Mouse (Mus musculus) adrenal gland (tissue): Measurements from ENCODE around the gene Dlg2.

Experiments
- intact Hi-C: fragments of 180-260 bp; cut with DNase I; formaldehyde crosslinking; loops from one replicate; pipeline ENCODE4 v1.15.1; 2025
- long read RNA-seq, 2 experiments: library from polyadenylated mRNA; unstranded; transcript quantifications; one replicate each; pipeline ENCODE4 v2.0.0; 2020; ENCODE audit warnings: borderline replicate concordance in 1 of 2; ENCODE audit not compliant: insufficient replicate concordance in 1 of 2

Dlg2 gene
- long read RNA-seq, experiment 1, partial matches to known transcripts = 11 of 53 reads
- long read RNA-seq, experiment 1, other reads (novel, unspliced or antisense) = 42 of 53 reads
- long read RNA-seq, experiment 2, partial matches to known transcripts = 12 of 45 reads
- long read RNA-seq, experiment 2, other reads (novel, unspliced or antisense) = 33 of 45 reads

DNA sequence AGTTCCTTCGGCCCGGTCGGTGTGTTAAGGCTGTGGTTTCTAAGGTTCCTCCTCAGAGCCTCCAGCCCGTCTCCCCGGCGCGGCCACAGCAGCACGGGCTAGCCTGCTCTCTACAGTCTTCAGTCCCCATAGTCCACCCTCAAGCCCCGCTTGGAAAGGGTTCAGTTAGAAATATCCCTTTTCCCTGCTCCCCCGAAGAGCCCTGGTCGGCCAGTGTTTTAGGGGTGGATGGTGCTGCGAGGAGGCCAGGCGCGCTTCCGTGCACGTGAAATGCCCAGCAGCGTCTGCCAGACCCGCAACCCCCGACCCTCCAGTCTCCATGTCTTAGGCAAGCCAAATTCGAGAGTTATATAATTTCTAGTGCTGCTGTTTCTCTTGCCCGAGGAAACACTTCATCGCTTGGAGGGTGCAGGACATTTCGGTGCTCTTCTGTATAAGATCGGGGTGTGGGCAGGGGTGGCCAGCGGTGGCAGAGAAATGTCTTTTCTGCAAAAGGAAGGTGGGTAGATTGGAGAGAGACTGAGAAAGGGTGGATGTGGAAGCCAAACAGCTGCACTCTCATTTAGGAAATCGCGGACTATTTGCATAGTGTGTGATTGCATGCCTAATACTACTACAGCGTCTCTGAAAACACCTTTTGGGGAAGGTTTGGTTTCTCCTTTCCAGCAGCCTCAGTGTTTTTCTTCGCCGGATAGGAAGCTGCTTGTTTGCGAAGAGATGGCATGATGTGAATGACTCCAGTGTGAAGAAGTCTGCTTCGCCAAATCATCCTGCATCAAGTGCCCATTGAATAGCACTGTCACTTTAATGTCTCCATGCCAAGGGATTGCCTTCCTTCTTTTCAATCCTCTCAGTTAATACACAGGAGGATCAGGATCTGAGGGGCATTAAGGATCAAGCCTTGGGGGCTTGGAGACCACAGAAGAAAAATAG is at the start of gene Dlg2:
Dlg2 (plus strand) TSS at position 360 of the 933 bp plus-strand sequence.
- intact Hi-C loops = no loop called here

DNA sequence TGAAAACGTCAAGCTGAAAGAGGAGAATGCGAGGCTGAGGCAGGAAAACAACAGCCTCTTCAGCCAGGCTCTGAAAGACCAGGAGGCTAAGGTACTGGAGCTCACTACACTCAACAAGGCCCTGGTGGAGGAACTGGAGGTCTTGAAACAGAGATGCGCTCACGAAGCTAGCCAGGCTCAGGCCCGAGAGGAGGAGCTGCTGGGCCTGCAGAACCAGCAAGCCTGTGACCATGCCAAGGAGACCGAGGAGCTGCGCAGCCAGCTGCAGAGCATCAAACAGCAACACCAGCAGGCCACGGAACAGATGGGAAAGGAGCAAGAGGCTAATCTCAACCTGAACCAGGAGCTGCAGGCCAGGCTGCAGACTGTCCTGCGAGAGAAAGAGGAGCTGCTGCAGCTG is 49.5 kb upstream of the Dlg2 start:
- intact Hi-C loops = loop anchor here (10.0 kb wide), 1 partner anchor 432 kb away; no protein-coding TSS in a partner anchor

DNA sequence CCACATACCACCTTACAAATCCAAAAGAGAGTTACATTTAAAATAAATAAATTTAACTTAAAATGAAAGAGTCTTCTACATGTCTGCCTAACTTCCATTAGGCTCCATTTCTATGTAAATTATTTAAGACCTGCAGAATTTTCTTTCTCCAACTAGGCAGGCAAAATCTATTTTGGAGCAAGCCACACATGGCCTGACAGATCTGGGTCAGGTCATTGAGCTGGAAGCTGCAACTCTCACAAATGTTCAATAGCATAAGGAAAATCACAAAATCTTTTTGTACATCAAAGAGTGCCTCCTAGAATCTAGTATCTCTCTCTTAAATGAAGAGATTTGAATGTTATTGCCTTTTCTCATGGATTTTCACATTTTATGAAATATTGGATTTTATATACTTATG is 44.3 kb upstream of the Dlg2 start:
- intact Hi-C loops = no loop called here

DNA sequence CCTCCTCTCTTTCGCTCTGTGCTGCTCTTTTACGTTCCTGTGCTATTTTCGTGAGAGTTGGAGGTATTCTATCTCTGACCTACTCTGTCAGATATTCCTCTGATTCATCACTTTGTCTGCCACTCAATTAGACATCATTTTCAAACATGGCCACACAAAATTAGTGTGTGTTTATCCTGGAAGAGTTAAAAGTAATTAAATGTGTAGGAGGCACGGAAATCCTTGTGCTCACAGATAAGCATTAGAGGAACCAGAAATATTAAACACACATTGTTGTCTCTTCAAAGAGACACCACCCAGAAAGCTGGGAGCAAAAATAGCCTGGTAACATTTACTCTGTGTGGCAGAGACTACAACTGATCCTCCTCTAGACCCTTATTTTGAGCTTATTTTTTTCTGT is 36.4 kb upstream of the Dlg2 start:
- intact Hi-C loops = no loop called here

DNA sequence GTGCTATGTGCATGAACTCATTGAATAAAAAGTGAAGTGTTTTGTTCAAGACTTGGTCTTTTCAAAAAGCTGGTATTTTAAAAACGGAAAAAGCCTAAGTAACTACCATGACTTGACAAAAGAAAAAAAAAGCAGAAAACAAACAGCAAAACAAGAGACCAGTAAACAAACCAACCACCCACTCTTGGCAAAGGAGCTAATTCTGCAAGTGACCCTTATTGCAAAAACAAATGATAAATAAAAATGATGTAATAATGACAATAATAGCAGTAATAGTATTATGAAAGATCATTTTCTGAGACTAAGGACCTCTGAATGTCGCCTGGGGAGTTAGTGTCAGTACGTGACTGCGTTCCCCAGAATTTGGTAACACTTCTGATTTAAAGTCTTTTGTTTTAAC is 34.4 kb upstream of the Dlg2 start:
- intact Hi-C loops = no loop called here

DNA sequence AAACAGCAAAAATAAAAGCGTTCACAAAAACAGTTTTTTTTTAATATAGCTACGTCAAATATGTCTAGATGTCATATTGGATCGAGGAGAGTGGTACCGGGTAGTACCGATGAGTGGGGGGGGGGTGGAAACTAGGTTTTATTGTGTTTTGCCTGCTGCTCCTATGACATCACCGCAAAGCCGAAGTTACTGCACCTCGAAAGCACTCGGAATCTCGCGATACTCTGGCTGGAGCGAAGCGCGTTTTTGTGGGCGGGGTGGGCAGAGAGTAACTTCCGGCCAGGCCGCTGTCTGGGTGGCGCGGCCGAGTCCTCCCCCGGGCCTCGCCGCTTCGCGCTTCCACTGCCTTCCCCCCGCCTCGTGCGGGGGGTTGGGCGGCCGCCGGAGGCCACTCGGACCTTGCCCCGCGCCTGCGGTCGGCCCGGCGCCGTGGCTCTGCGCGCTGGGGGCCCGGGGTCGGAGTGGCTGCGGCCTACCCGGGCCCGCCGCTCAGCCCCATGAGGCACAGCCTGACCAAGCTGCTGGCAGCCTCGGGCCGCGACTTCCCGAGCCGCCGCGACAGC is 33.9 kb upstream of the Dlg2 start, which contains the start of gene Crebzf:
Crebzf (plus strand) TSS at position 212 of the 563 bp plus-strand sequence.
- intact Hi-C loops = no loop called here

DNA sequence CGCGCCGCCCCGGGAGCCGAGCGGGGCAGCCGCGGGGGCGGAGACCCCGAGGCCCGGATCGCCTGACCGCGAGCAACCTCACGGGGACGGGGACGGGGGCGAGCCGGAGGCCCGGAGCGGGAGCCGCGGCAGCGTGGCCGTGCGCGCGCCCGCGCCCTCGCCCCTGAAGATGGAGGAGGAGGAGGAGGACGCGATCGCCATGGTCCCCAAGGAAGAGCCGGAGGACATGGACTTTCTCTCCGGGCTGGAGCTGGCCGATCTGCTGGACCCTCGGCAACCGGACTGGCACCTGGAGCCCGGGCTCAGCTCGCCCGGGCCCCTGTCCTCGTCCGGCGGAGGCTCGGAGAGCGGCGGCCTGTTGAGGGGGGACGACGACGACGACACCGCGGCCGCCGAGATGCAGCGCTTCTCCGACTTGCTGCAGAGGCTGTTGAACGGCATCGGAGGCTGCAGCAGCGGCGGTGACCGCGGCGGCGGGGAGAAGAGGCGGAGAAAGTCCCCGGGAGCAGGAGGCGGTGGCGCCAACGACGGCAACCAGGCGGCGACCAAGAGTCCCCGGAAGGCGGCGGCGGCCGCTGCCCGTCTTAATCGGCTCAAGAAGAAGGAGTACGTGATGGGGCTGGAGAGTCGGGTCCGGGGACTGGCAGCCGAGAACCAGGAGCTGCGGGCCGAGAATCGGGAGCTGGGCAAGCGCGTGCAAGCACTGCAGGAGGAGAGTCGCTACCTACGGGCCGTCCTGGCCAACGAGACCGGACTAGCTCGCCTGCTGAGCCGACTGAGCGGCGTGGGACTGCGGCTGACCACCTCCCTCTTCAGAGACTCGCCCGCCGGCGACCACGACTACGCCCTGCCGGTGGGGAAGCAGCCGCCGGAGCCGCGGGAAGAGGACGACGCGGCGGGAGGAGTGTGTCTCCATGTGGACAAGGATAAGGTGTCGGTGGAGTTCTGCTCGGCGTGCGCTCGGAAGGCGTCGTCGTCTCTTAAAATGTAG is 33.1 kb upstream of the Dlg2 start:
- intact Hi-C loops = no loop called here

DNA sequence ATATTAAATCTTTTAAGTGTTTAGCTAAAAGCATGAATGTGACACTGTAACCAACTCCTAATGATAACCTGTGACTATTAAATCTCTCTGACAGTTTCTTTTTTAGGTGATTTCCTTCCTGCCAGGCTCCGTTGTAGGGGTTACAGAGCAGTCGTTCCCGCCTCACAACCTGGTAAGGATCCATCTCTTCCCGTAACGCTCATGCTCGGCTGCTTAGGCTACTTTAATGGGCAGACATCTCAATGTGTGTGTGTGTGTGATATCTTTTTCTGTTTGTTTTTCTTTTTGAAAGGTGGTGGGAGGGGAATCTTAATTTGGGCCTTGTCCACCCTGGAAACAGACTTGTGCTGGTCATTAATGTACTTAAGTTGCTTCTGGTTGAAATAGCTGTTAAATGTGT is 32.3 kb upstream of the Dlg2 start:
- intact Hi-C loops = no loop called here

DNA sequence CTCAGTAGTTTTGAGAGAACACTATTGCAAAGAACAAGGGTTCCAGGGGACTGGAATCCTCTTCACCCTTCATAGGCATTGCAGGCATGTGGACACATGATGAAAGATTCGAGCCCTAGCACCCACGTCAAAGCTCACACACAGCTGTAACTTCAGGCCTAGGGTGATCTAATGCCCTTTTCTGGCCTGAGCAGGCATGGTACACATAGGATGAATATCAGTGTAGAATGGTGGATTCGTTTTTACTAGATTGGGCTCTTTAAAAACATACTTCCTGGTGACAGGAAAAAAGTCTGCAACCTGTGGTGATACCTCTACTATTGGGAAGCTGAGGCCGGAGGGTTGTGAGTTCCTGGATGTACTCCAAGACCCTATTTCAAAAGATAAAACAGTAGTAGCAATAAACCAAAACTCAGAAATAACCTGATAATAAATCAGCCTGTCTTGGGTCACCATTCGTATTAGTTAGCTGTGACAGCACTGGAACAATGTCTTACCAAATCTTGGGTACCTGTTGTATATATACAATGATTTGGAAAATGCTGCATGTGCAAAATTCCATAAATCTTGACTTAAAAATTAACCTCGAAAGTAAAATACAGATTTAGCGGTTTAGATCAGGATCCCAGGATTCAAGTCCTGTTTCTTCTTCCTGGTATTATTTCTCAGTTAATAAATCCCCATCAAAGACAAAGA is 20.2 kb upstream of the Dlg2 start:
- intact Hi-C loops = no loop called here

DNA sequence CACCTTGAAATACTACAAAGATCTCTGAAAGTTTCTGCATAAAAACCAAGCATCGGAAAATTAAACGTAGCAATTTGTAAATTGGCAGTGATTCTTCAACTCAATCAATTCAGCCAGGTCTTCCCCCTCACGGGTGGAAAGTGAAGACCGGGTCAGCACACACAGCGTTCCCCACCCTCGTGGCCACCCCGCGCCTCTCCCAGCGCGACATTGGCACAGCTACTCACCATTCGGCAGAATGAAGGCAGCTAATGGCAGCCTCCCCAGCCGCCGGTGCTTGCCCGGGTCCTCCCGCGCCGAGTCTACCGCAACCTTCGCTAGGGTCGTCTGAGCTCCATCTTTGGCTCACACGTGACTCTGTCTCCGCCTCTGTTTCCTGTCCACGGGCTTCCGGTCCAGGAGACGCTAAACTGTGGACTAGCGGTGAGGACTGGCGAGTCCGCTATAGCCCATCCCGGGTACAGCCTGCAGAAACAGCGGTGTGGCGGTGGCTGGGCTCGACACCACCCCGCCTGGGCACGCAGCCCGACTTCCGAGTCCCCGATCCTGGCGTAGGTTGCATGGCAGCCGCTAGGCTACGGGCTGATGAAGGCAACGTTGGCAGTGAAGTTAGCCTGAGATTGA is 19.5 kb upstream of the Dlg2 start, which contains the start of gene Tmem126a:
Tmem126a (minus strand) TSS at position 385 of the 624 bp plus-strand sequence.
- intact Hi-C loops = no loop called here

DNA sequence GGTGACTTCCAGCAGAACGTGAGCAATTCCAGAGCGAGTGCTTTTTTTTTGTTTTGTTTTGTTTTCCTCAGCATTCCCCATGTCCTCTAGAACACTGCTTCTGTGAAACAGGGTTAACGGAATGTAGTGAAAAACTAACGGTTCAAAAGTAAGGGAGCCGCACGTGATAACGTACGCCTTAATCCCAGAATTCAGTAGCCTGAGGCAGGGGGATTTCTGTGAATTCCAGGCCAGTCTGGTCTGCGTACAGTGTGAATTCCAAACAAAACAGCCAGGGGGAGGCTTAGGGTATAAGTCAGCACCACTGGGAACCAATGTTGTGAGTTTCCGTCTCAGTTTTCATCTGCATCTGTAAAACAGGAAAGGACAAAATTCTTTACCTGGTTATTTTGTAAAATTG is 19.0 kb upstream of the Dlg2 start:
- intact Hi-C loops = no loop called here

DNA sequence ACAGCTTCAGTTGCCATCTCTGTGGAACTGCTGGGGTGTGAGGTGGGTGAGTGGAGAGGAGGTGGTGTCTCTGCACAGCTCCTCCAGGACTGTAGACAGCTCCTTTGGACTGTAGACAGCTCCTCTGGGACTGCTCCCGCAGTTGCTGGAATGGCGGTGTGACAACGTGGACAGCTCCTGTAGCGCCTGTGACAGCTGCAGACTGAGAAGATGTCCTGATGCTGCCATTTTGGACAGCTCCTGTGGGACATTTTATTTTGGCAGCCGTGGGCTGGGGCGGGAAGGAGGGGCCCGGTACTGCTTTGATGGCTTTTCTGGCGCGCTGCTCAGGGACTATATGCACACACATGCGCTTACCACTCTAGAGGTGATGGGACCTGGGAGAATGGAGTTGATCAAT is 16.1 kb upstream of the Dlg2 start:
- intact Hi-C loops = no loop called here

DNA sequence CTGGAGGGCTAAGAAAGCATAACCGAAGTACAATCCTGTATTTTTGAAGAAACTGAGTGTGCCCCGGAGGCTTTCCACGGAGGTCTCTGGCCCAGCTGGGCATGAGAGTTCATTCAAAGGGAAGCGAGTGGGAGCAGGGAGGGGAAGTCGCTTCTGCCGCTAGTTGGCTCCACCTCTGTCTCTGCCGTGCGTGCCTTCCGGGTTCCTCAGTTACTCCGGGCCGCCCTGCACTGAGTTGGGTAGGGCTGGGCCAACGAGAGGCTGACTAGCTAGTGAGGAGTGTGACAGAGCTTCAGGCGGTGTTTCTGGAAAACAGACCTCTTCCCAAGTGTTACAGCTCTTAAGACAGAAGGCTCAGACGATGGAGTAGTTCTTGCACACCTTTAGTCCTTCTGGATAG is 15.5 kb upstream of the Dlg2 start:
- intact Hi-C loops = no loop called here

DNA sequence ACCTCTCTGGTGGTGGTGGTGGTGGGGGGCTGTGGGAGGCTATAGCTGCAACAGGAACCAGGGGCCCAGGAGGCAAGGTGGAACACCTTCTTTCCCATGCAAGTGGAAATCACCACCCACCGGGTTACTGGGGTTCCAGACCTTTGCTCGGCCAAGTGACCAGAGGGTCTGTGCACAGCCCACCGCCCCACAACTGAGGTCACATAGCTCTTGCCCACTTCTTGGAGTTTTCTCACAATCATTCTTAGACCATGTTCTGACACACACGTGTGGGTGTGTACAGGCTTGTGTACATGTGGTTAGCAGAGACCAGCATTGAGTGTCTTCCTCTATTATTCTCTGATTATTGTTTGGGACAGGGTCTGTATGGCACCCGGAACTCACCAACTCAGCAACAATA is 15.0 kb upstream of the Dlg2 start:
- intact Hi-C loops = no loop called here

DNA sequence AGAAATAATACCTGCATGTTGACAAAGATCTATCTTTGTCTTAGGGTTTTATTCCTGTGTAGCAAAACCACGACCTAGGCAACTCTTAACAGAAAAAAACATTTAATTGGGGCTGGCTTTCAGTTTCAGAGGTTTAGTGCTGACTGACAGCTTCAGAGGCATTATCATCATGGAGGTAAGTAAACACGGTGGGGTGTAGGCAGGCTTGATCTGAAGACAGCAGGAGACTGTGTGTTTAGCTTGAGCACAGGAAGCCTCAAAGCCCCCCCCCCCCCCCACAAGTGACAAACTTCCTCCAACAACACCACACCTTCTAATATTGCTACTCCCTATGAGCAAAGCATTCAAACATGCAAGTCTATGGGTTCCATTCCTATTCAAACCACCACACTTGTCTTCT is 3.0 kb upstream of the Dlg2 start:
- intact Hi-C loops = no loop called here

DNA sequence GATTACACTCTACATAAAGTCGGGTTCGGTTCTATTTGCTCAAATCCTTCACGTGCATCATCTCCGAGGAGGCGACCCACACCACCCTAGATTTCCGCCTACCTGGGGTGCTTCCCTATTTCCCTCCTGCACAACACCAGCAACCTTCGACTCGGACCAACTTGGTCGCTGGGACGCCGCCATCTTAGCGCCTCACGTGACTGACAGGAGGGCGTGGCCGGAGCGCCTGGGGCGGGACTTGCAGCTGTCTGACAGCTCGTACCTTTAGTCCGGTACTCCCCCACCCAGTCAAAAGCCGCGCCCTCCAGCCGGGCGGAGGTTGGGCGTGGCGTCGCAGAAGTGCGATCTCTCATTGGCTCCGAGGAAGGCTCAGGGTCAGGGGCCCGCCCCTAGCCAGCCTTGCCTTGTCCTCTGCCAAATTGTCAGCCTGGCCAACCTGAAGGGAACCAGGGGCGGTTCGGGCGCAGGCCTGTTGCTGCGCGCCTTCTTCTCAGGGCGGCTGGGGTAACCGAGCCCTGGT is 619 bp upstream of the Dlg2 start, which contains the start of gene Tmem126b:
Tmem126b (minus strand) TSS at position 209 of the 520 bp plus-strand sequence.
- intact Hi-C loops = no loop called here

DNA sequence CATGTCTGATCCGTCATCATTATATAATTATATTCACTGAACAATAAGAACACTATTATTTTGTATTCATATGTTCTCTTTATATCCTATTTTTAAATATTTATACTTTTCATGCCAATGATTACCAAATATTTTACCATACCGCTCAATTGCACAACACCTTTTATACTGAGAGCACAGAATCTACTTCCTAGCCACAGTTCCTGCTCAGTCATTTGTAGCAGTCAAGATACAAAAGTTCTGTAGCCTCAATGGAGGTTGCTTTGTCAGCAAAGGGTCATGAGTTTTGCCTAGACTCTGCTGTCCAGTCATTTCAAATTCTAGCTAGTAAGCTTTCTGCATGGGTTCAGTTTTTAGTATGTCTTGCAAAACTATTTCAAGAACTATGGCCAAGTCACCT is 6.1 kb downstream of the Dlg2 start:
- intact Hi-C loops = no loop called here

DNA sequence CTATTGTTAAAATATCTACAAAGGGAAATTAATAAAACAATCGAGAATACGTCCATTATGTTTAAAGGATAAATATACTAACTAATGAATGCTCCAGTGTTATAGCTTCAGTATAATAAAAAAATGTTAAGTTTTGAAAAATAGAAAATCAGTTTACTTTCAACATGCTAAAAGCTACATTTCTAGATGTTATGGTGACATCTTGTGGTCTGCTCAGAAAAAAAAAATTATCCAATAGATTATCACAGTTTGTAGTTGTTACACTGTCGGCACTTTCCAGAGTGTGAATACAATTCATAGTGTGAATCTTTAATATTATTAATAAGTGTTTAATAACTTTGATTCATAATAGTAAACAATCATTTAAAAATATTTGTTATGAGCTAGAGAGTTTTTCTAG is 31.7 kb downstream of the Dlg2 start:
- intact Hi-C loops = loop anchor here (10.0 kb wide), 1 partner anchor 223 kb away; no protein-coding TSS in a partner anchor

DNA sequence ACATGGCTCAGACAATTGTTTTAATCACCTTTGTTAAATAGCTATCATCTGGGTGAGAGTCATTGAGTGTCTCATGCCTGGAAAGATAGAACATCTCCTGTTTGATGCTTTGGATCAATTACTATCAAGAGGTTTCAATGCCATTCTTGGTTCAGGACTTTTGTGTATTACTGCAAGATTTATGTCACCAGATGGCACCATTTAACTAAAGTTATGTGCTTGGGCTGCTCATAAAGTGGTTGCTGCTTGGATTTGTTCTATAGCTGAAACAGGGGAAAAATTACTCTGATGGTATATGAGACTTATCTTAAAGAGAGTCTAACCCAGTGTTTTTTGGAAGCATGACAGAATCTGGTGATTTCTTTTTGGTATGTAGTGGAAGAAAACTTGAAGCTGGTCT is 35.8 kb downstream of the Dlg2 start:
- intact Hi-C loops = loop anchor here (10.0 kb wide), 2 partner anchors 713 to 923 kb away; no protein-coding TSS in a partner anchor
